Mouse (Mus musculus): ENCODE measurements at regions not wholly inside any gene's neighbourhood (a gene's known extent, or its start where the extent isn't known, plus 50 kb on each side); places are given as distances from the start of the nearest gene placed in this dataset.

DNA sequence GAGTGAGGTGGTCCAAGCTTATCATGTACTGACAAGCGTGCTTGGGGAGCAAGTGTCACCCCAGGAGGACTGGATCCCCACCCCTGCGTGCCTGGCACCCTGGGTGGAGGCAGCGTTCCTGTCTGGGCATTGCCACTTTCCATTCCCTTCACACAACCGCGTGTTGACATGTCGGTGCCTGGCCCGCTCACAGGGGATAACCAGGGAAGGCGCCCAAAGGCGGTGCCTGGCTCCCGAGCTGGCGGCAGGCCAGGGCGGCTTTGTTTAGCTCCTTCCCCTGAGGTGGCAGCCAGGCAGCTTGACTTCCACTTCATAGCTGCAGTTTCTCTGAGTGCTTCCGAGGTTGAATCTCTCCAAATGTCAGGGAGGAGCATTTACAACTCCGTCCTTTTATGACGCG, 318.7 kb upstream of the 4930535I16Rik start:
- no peak for TF ChIP-seq CTCF (IDR thresholded peaks at IDR 0.05; ENCODE audit: extremely low read depth, insufficient read depth, insufficient read length, insufficient replicate concordance)
- TF ChIP-seq POLR2A (IDR thresholded peaks at IDR 0.05; ENCODE audit: low read depth, low read length) = no peak

Data from spleen, adult 2 months (tissue).